Mouse (Mus musculus) limb, embryonic 10.5 days (tissue): Measurements from ENCODE around the gene Tmem232. TPM values are rescaled to one million over a fixed set of nuclear protein-coding genes. Genes with fewer than 3 reads are reported as not detected.
"Not testable (repeated sequence)": the region's sequence is repeated elsewhere in the genome, so short reads cannot be mapped to it uniquely, and the experiment has no call there.

Experiments used
- DNase-seq: peaks from one replicate; pipeline ENCODE4 v3.0.0-alpha.2; 2017; ENCODE audit warnings: low spot score
- H3K27ac ChIP-seq: fragments of 300-500 bp; sonication (generic); 2 replicates; pipeline ENCODE4 v1.5.1; 2016; ENCODE audit warnings: mild to moderate bottlenecking
- H3K27me3 ChIP-seq: fragments of 300-500 bp; sonication (generic); 2 replicates; pipeline ENCODE4 v1.6.1; 2016; ENCODE audit warnings: low read depth, mild to moderate bottlenecking; ENCODE audit not compliant: poor library complexity, severe bottlenecking
- H3K36me3 ChIP-seq: fragments of 300-500 bp; sonication (generic); 2 replicates; pipeline ENCODE4 v1.6.1; 2016; ENCODE audit warnings: mild to moderate bottlenecking, moderate library complexity
- H3K4me1 ChIP-seq: fragments of 300-500 bp; sonication (generic); 2 replicates; pipeline ENCODE4 v1.6.1; 2016
- H3K4me3 ChIP-seq: fragments of 300-500 bp; sonication (generic); 2 replicates; pipeline ENCODE4 v1.5.1; 2016; ENCODE audit warnings: mild to moderate bottlenecking, moderate library complexity
- H3K9me3 ChIP-seq: fragments of 300-500 bp; sonication (generic); replicated peaks from 2 replicates; pipeline ENCODE4 v1.6.1; 2016; ENCODE audit warnings: mild to moderate bottlenecking
- WGBS: fragments of 180-500 bp; shearing (Covaris S2); methylation state at CpG from one replicate; pipeline ENCODE4 v1.1.7; 2016; 5-methylcytosine and 5-hydroxymethylcytosine counted together
- polyA plus RNA-seq: library from polyadenylated mRNA; unstranded; fragments of >200 nt; fragmentation: Nextera tagmentation; extraction: Ambion mirVana; gene quantifications from 2 replicates; pipeline ENCODE4 v1.2.1, GENCODE M21; 2016

Tmem232 gene
- polyA plus RNA-seq, 1 experiment from 2014 or later = 0.13 TPM

DNA sequence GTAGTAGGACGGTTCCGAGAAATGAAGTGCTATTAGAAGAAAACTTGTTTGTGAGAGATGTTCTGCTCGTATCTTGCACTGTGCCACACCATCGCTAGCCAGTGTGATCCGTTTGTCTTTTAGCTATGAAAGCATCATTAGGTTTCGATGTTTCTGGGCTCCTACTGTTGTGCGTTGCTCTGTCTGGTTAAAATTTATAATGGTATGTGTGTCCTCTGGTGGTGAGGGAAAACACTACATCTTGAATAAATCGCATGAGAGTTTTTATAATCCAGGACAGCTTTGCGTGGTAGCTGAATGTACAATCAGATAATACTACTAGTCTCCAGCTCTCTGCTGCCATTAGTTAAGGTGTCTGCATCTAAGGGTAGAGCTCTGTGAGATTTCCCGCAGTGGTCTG lies 63.8 kb downstream of the Tmem232 start:
- Histone ChIP-seq H3K4me1 (no peaks in the 10 kb centered on the region), H3K27me3 (no peaks in the 10 kb centered on the region), H3K27ac (no peak overlapping the region), H3K4me3 (no peak overlapping the region), H3K36me3 (no peaks in the 10 kb centered on the region), H3K9me3 (no peaks in the 10 kb centered on the region)
- WGBS = 94% methylated on average over 10 of the region's 10 CpGs
- DNase-seq = no peak

- no peak overlapping the region for H3K4me3 ChIP-seq
- no peaks in the 10 kb centered on the region for H3K27me3 ChIP-seq
- H3K36me3 ChIP-seq = no peaks in the 10 kb centered on the region
- H3K4me1 ChIP-seq = no peaks in the 10 kb centered on the region
- DNase-seq = no peak
- H3K9me3 ChIP-seq = no peaks in the 10 kb centered on the region
- H3K27ac ChIP-seq = no peak overlapping the region
These were observed 89.8 kb downstream of the Tmem232 start for GRCm38 (mm10) chr17:65450818-65451217.

DNA sequence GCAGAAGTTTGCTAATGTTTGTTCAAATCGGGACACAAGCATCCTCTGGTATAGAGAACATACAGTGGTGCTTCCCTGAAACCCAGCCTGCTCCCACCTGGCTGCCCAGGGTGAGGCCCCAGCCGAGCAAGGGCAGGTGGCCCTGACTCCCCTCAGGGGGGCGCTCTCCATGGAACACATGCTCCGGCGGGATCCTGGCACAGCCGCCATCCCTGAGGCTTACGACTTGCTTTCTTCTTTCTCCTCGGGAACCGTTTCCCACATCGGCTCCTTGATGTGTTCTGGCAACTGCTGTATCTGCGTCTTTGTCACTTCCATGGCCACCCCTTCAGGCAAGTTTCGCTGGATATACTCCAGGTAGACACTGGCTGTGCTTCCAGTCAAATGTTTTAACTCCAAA lies 102.7 kb downstream of the Tmem232 start:
- H3K4me1 ChIP-seq, H3K9me3 ChIP-seq: not testable (repeated sequence)
- WGBS = 89% methylated on average over 12 of the region's 12 CpGs

GRCm38 (mm10) chr17:65419124-65419523 lies 121.5 kb downstream of the Tmem232 start:
- no peak for DNase-seq
- no peaks in the 10 kb centered on the region for H3K27me3 ChIP-seq

More for the DNA sequence above, 102.7 kb downstream of the Tmem232 start:
- H3K27ac ChIP-seq, H3K4me3 ChIP-seq, H3K27me3 ChIP-seq, H3K36me3 ChIP-seq, DNase-seq: not testable (repeated sequence)

DNA sequence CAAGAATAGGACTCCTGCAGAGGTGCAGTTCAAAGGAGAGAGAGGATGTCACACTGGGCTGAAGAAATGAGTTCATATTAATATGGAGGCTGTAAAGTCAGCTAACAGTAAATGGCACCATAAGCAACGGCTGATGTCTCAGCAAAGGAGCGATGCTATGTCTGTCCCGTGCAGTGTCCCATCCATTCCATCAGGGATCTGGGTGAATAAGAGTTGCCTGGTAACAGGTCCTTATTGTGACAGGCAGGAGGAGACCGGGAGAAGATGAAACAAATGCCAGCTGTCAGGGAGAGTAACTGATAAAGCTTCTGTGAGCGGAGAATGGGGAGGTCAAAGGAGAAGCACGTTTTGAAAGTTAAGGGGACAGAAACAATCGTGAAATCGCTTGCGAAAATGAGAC lies 135.3 kb downstream of the Tmem232 start:
- WGBS = 64% methylated on average over 9 of the region's 9 CpGs
- H3K4me3 ChIP-seq = no peak overlapping the region
- H3K27ac ChIP-seq = no peak overlapping the region
- DNase-seq = no peak
- H3K27me3 ChIP-seq = no peaks in the 10 kb centered on the region
- no peaks in the 10 kb centered on the region for H3K9me3 ChIP-seq
- H3K4me1 ChIP-seq = no peaks in the 10 kb centered on the region
- H3K36me3 ChIP-seq = no peaks in the 10 kb centered on the region

More at GRCm38 (mm10) chr17:65419124-65419523, 121.5 kb downstream of the Tmem232 start:
- Histone ChIP-seq H3K9me3 (no peaks in the 10 kb centered on the region), H3K27ac (no peak overlapping the region), H3K4me3 (no peak overlapping the region), H3K4me1 (peaks cover 16% of the 10 kb centered on the region), H3K36me3 (no peaks in the 10 kb centered on the region)

DNA sequence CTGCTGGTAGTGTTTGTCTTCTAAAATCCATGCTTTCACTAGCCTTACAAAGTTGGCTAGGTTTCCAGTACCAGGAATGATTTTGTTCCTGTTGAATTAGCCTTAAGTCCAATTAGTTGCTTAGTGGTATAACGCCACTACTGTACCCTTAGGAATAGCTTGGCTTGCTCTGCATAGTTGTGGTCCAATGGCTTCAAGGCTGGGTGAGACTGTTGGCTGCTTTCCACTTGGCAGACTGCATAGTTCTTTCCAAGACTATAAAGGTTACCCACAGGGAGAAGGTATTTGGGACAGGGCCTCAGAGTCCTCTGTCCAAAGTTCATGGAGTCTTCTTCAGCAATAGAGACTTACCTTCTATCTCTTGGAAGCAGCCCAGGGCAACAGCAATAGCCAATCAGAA lies 139.7 kb downstream of the Tmem232 start:
- no peaks in the 10 kb centered on the region for H3K4me1 ChIP-seq
- 88% methylated on average over 1 of the region's 1 CpGs for WGBS
- H3K36me3 ChIP-seq = no peaks in the 10 kb centered on the region
- H3K4me3 ChIP-seq = no peak overlapping the region
- no peaks in the 10 kb centered on the region for H3K9me3 ChIP-seq
- H3K27me3 ChIP-seq = no peaks in the 10 kb centered on the region
- DNase-seq = no peak
- no peak overlapping the region for H3K27ac ChIP-seq

DNA sequence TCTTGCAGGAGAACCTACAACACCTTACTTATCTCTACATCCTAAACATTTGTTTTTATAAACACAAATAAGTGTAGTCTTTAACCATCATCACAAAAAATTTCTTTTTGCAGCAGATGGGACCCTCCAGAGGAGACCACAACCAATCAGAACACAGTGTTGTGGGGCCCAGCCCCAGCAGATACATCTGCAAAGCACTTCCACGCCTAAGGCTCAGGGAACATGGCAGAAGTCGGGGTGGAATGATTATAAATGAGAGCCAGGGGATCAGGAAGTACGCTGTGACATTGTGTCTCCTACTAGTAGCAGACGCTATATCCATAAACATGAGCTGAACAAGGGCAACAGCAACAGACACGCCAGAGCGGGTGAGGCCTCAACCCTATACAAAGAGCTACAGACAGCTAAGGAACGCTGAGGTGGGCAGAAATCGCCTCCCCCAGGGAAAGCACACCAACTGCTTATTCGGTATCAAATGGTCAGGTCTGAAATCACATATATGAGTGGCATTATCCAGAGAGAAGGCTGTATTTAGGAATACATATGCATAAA lies 156.1 kb downstream of the Tmem232 start:
- no peaks in the 10 kb centered on the region for H3K36me3 ChIP-seq
- no peak overlapping the region for H3K4me3 ChIP-seq
- no peaks in the 10 kb centered on the region for H3K4me1 ChIP-seq
- no peaks in the 10 kb centered on the region for H3K9me3 ChIP-seq
- H3K27ac ChIP-seq = no peak overlapping the region
- DNase-seq = no peak
- H3K27me3 ChIP-seq = no peaks in the 10 kb centered on the region
- WGBS = 86% methylated on average over 9 of the region's 9 CpGs

GRCm38 (mm10) chr17:65370034-65370780 lies 170.4 kb downstream of the Tmem232 start:
- no peaks in the 10 kb centered on the region for H3K9me3 ChIP-seq
- H3K27ac ChIP-seq = no peak overlapping the region
- no peaks in the 10 kb centered on the region for H3K27me3 ChIP-seq
- DNase-seq = peak; percentile 76
- no peak overlapping the region for H3K4me3 ChIP-seq
- no peaks in the 10 kb centered on the region for H3K36me3 ChIP-seq
- no peaks in the 10 kb centered on the region for H3K4me1 ChIP-seq
- WGBS = 17% methylated on average over 7 of the region's 7 CpGs

DNA sequence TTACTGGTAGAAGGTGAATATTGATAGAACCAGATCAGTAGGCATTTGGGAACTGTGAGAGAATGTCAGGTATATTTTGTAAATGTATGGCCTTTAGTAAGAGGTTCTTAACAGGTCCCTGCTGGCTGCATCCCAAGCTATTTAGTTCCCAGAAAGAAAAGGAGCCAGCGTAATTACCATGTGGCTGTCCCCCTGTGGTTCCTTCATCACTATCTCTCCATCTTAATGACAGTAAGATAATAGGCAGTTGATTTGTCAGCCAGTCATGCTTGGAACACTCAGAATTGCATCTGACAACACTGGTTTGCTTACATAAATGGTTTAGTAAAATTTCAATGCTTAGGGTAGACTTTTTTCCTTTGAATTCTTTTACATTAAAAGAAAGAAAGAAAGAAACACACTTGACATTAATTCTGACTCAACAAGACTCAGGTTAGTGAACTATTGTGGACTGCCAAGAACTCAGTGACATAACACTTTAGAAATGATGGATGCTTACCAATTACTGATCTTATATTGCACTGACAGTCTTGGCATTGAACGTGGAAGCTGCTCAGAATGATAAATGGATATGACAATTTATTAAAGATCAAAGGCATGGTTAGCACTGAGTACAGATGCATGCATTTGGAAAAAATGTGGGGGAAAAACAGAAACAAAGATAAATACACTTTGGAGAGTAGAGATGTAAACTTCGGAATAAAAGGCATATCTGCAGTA lies 174.9 kb downstream of the Tmem232 start:
- H3K4me1 ChIP-seq = no peaks in the 10 kb centered on the region
- H3K36me3 ChIP-seq = no peaks in the 10 kb centered on the region
- DNase-seq = no peak
- no peak overlapping the region for H3K27ac ChIP-seq
- no peaks in the 10 kb centered on the region for H3K27me3 ChIP-seq
- WGBS = 69% methylated on average over 3 of the region's 3 CpGs
- H3K9me3 ChIP-seq = no peaks in the 10 kb centered on the region
- no peak overlapping the region for H3K4me3 ChIP-seq

DNA sequence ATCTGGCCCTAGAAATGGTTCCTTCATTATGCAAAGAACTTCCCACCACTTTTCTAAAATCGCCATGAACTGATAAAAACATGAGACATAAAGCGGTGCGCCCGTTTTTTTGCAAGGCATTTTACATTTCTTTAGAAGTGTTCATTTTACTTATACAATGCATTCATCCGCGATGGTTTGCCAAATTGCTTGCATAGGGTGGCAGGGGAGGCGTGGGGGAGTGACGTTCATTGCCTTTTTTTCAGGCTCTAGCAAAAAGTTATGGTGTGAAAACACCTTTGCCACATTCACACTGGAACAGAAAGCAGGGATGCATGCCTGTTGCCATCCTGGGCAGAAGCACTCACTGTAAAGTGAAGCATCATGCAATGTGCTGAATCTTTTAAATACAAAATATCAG lies 188.7 kb downstream of the Tmem232 start:
- Histone ChIP-seq H3K9me3 (no peaks in the 10 kb centered on the region), H3K27me3 (no peaks in the 10 kb centered on the region), H3K36me3 (no peaks in the 10 kb centered on the region), H3K27ac (no peak overlapping the region), H3K4me3 (no peak overlapping the region), H3K4me1 (no peaks in the 10 kb centered on the region)
- DNase-seq = no peak
- 92% methylated on average over 8 of the region's 8 CpGs for WGBS

GRCm38 (mm10) chr17:65340016-65340415 lies 200.6 kb downstream of the Tmem232 start:
- Histone ChIP-seq H3K4me3 (no peak overlapping the region), H3K4me1 (no peaks in the 10 kb centered on the region), H3K27me3 (no peaks in the 10 kb centered on the region), H3K9me3 (no peaks in the 10 kb centered on the region), H3K36me3 (no peaks in the 10 kb centered on the region), H3K27ac (no peak overlapping the region)
- DNase-seq = no peak
- WGBS = 86% methylated on average over 4 of the region's 4 CpGs

GRCm38 (mm10) chr17:65330759-65331158 lies 209.8 kb downstream of the Tmem232 start:
- Histone ChIP-seq H3K4me3 (no peak overlapping the region), H3K27me3 (no peaks in the 10 kb centered on the region), H3K4me1 (no peaks in the 10 kb centered on the region), H3K36me3 (no peaks in the 10 kb centered on the region), H3K9me3 (no peaks in the 10 kb centered on the region), H3K27ac (no peak overlapping the region)
- WGBS = 93% methylated on average over 8 of the region's 8 CpGs
- no peak for DNase-seq

- H3K27ac ChIP-seq = no peak overlapping the region
- H3K27me3 ChIP-seq = no peaks in the 10 kb centered on the region
- no peaks in the 10 kb centered on the region for H3K36me3 ChIP-seq
- DNase-seq = peak; percentile 47
- WGBS = 32% methylated on average over 2 of the region's 2 CpGs
- no peak overlapping the region for H3K4me3 ChIP-seq
- no peaks in the 10 kb centered on the region for H3K9me3 ChIP-seq
- H3K4me1 ChIP-seq = no peaks in the 10 kb centered on the region
These were observed 215.3 kb downstream of the Tmem232 start for GRCm38 (mm10) chr17:65325249-65325648.
